Mouse (Mus musculus) erythroid progenitor cell, adult 5-6 weeks (primary cell): ENCODE data around the gene Trex1. TPM values are rescaled to one million over a fixed set of nuclear protein-coding genes. Genes with fewer than 3 reads are reported as not detected.
A peak's percentile ranks its signal among the peaks of the same experiment; 100 is the strongest.

Experiments used
- ATAC-seq: replicated peaks from 2 replicates; pipeline ENCODE4 v1.8.0; 2016; ENCODE audit warnings: moderate number of reproducible peaks, mild to moderate bottlenecking, moderate TSS enrichment, inconsistent platforms; ENCODE audit not compliant: poor library complexity, low FRiP score, severe bottlenecking
- total RNA-seq, 2 experiments: library from RNA; stranded (forward) in 1 of 2; stranded (reverse) in 1 of 2; fragments of 150-400 nt in 1 of 2; fragments of 186-747, 209-891 nt in 1 of 2; gene quantifications; 2 replicates each; pipeline versions ENCODE4 v1.2.3 to v1.2.4; 2015 to 2017; ENCODE audit warnings: low replicate concordance in 2 of 2

Trex1 gene
- total RNA-seq, 2 experiments from 2014 or later = 0.76 to 17.6 TPM

DNA sequence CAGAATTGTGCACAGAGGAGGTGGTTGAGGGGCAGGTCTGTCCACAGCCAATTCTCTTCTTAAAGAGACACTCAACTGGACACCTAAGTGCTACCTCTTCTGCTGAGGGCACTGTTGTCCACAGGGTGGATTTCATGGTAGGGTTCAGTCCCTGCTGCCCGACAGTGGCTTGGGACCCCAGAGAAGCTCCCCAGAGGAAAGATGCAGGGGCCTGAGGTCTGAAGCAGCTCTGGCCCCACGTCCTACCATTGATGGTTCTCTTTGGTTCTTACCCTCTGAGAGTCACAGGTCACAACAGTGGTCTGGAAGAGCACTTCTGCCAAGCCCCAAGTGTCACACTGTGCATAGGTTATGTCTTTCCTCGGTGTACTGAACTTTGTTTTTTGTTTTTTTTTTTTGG lies 6.2 kb downstream of the Trex1 start:
- ATAC-seq = no peak

DNA sequence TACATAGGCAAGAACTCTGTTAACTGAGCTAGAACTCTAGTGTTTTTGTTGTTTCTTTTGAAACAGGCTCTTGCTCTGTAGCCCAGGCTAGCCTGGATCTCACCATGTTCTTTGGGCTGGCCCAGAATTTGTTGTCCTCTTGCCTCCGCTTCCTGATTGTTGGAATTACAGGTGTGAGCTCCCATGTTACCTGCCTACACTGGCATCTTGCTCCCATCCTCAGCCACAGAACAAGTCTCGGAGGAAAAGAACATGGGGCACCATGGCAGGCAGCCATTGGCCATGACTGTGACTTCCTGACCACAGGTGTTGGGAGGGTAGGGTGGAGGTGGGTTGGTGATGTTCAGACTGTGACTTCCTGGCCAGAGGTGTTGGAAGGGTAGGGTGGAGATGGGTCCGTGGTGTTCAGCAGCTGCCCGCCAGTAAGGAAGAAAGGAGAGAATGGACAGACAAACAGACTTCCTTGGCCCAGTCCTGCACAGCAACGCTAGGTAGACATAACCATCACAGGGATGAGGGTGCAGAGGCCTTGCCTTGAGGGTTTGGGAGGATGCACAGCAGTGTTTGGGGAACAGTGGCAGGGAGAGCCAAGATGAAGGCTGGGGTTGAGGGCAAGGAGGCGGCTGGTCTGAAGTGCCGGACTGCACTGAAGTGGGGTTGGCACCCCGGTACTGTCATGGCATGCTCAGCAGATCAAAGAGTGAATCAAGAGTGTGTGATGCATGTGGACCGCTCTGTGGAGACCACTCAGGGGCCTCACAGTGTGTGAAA lies 6.9 kb downstream of the Trex1 start:
- ATAC-seq = no peak

DNA sequence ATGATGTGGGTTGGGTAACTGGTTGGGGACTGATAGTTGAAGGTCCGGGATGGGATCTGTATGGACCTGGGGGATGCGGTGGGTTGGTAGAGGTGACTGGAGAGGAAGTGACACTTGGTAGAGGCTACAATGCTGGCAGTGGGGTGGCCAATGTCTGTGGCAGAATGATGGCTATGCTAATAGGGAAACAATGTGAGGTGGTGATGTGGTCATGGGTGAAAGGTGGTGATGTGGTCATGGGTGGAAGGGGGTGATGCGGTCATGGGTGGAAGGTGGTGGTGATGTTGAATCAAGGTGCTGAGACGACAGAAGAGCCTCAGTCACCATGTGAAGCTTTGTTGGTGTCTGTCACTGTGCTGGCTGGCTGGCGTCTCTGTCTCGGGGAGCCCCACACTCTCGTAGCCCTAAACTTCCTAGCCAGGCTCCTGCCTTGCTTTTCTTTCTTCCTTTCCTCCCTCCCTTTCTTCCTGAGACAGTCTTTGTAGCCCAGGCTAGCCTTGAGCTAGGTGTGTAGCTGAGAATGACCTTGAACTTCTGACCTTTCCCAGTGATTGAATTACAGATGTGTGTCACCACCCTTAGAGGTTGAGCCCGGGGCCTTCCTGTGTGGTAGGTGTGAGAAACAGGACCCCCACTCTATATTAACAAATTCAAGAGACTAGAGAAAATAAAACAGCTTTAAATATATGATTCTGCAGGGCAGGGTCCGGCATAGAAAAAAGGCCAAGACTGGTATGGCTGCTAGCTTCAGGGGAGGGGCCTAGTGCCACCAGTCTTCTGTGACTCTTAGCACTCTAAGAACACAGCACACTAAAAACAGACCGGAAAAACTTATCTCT lies 7.7 kb downstream of the Trex1 start:
- ATAC-seq = no peak

DNA sequence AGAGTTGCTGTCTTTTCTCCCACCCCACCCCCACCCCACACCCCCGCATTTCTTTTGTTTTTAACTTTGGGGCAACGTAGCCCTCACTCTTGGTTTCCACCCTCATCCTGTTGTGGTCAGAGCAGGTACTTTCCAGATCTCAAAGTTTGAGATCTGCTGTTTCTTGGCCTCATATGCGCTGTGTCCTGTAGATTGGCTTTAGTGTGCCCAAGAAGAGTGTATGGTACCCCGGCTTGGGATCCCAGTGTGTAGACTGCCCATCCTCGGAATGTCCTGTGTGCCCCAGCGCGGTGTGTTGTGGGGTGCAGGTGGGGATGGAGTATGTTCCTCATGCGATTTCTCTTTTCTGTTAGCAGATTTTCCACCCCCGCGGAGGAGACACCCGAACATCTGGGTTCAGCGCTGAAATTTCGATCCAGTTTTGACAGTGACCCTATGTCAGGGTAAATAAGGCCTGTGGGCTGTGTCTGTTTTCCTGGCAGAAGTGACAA lies 8.5 kb downstream of the Trex1 start:
- no peak for ATAC-seq

DNA sequence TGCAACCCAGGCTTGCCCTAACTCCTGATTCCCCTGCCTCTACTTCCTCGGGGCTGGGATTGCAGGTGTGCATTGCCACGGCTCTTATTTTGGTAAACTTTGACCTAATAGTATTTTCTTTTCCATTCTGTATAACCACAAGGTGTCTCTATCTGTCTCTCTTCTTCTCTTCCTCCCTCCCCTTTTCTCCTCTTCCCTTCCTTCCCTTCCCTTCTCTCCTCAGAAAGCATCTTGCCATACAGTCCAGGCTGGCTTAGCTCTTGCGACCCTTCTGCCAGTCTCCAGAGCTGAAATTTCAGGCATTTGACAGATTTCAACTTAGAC lies 8.9 kb downstream of the Trex1 start:
- no peak for ATAC-seq

DNA sequence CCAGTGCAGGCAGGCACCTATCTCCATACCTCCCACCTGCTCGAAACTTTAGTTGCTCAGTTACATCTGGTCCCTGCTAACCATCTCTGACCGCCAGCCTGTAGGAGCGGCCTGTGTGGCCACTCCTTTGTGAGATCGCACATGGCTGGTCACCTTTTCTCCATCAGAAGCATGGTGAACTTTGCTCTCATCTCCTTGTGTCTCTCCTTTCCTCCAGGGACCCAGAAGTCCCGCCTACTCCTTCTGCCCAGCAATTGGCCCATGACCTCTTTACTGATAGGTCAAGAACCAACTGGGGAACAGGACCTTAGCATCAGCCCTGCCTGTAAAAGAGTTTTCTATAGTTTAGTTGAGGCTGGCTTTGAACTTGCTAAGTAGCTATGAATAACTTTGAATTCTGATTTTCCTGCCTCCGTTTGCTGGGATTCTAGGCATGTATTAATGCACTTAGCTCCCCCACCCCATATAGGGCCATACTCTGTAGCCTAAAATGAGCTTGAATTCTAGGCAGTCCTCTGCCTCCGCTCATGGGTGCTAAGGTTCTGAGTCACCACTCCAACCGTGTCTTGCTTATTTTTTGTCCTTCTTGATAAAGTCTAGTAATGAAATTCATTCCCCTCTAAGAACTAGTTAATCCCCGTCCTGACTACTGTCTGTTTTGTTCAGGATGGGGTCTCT lies 9.4 kb downstream of the Trex1 start:
- no peak for ATAC-seq

DNA sequence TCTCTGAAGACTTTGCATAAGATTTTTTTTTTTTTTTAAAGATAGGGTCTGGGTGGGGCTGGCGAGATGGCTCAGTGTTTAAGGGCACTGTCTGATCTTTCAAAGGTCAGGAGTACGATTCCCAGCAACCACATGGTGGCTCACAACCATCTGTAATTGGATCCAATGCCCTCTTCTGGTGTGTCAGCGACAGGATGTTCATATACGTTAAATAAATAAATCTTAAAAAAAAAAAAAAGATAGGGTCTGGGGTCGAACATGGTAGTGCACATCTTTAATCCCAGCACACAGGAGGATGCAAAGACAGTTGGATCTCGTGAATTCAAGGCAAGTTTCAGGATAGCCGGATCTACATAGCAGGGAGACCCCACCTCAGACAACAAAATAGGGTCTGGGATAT lies 10.2 kb downstream of the Trex1 start:
- no peak for ATAC-seq

DNA sequence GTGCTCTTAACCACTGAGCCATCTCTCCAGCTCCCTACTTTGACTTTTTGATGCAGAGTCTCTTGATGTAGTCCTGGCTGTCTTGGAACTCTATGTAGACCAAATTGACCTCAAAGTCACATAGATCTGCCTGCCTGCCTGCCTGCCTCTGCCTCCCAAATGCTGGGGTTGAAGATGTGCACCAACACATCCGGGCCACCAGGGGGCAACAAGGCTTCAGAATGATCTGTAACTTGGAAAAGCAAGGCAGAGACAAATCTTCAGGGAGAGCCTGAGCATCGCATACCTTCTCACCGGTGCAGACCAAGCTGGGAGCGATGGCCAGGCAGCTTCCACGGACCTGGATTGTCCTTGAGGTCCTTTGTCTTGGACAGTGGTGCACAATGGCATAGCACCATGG lies 13.2 kb downstream of the Trex1 start:
- ATAC-seq = peak; percentile 81

DNA sequence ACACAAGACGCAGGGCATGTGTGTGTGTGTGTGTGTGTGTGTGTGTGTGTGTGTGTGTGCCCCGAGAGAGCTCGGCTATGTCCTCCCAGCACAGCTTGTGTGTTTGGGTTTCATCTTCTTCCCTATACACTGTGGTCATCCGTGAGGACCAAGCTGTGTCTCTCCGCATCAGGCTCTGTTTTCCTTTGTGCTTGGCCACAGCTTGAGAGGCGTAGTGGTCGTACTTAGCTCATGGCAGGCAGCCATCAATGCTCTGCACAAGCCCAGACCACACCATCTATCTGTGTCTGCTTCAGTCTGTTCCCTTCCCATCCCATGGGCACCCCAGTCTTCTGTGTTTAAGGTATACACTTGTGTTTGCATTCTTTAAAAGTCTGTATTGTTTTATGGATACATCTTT lies 18.2 kb downstream of the Trex1 start:
- ATAC-seq = no peak

DNA sequence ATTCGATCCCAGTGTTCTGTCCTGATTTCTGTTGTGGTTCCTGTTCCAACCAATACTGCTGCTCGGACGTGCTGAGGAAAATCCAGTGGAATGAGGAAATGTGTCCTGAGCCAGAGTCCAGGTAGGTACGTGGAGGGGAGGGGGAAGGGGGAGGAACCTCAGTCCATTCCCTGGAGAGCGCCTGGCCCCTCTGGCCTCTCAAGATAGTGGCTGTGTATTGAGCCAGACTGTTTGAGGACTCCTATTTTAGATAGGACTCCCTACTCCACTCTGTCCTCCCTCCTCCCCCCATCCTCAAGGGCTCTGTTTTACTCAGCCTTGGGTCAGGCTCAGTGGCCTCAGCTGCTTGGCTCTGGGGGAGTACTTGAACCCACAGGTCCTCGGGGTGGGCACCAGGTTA lies 18.6 kb downstream of the Trex1 start:
- no peak for ATAC-seq

DNA sequence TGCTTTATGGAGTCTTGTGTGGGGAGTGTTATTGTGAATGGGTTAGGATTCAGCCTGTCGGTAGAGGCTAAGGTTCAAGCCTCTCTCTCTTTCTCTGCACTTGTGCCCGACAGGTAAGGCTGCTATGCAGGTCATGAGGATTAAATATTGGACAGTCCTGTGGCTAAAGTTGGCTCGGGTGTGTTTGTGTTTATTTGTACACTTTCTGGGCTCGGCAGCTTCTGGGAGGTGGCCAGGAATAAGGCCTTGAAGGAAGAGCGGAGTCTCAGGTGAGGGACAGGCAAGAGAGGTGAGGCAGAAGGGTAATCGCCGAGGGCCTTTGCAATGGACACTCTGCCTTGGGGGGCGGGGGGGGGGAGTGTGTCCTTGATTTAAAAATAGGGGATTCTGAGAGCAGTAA lies 19.3 kb downstream of the Trex1 start:
- ATAC-seq = no peak

DNA sequence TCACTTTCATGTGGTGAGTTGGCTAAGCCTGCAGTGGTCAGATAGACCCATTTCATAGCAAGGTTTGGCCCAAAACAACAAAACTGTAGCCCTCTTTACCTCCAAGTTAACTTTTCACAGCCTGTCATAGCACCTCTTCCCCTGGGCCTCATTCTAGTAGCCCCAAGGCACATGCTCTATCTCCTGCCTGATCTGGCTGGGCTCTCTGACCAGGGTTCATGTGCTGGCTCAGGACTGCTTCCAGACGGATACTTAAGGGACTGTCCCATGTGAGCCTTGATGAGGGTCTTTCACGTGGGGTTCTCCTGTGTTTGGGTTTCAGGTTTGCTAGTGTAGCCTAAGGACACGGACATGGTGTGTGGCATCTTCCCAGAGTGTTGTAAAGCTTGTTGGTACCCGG lies 19.9 kb downstream of the Trex1 start:
- ATAC-seq = no peak

DNA sequence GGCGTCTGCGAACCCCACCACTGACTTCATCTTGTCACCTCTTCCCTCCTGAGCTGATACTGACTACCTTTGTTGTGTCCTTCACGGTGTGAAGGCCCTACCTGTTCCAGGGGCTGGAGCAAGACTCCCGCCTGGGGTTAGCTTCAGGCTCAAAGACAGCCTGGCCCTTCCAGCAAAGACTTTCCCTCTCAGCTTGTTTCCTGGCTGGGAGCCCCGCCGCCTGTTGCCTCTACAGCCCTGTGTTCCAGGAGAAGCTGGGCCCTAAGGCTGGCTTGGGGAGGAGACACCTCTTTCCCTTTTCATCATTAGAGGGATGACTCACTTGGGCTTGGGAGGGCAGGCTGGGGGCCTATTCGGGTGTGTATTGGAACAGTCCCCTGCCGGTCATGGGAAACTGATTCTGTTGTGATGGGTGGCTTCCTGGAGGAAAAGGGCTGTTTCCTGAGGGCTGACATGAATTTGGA lies 20.6 kb downstream of the Trex1 start:
- no peak for ATAC-seq

DNA sequence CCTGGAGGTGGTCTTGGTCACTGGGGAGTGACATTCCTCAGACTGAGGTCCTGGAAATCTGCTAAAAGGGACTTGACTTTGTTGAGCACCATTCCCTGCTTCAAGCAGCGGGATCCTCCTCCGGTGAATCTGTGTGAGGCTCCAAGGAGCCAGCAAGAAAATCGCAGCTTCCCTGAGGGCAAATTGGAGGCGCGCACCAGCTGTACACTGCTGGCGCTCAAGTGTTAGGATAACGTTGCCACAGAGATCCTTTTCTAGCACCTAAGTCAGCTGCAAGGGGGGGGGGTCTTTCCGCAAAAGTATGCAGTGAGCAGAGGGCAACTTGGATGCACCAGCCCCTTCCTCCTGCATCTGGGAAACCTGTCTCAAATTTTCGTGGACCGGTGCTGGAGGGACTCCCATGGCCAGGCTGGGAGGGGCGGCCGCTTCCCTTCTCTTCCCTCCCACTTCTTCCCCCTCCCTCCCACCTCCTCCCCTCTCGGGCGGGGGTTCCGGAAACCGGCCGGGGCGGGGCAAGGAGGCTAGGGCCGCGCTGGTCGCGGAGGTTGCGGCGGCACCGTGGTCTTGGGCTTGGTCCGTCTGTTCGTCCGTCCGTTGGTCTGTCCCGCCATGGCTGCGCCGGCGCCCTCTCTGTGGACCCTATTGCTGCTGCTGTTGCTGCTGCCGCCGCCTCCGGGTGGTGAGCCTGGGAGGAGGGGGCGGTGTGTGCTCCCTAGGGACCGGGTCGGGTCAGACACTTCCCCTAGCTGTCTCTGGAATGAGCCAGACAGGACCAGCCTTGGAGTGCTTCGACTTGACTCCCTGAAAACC lies 21.2 kb downstream of the Trex1 start, which contains the start of gene Shisa5:
Gene Shisa5, plus strand, starts transcription at position 480 of the 810 bp plus-strand sequence.
- no peak for ATAC-seq

DNA sequence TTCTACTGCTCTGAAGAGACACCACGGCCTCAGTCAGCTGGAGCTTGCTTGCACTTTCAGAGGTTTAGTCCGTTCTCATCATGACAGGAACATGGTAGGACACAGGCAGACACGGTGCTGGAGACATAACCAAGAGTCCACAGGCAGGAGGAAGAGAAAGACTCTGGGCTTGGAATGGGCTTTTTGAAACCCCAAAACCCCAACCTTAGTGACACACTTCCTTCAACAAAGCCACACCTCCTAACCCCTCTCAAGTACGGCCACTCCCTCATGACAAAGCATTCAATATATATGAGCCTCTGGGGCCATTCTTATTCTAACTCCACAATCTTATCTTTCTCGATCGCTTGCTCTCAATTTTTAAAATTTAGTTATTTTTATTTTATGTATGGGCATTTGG lies 27.1 kb downstream of the Trex1 start:
- ATAC-seq = no peak

DNA sequence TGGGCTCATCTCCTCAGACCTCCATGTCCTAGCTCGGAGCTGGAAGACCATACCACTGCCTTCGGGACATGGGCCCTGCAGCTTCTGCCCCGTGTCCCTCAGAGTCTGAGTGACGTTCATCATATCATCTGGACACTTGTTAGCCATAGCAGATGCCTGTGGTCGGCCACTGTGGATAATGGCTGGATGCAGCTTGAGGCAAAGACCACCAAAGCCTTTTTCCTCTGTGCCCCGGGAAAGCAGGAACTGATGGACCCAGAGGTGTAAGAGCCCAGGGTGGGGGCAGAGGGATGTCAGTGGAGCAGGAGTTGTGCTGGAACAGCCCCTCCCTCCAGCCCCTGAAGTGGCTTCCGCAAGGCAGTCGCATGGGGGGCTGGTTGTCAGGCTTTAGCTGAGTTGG lies 27.8 kb downstream of the Trex1 start:
- ATAC-seq = no peak

DNA sequence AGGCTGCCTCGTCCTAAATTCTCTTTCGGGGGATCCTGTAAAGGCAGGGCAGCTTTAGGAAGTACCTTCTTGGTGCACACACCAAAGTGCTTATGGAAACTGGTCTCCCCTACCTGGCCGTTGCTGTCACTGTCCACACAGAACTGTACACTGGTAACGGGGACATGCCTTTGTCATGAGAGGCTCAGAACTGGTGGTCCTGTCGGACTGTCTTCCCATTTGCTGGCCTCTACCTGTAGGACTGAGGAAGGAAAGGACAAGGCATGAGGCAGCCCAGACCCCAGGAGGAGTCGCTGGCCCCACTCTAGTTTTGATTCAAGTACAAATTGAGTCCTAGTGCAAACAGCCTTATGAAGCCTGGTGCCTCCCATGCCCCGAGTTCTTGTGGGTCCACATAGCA lies 28.5 kb downstream of the Trex1 start:
- no peak for ATAC-seq

DNA sequence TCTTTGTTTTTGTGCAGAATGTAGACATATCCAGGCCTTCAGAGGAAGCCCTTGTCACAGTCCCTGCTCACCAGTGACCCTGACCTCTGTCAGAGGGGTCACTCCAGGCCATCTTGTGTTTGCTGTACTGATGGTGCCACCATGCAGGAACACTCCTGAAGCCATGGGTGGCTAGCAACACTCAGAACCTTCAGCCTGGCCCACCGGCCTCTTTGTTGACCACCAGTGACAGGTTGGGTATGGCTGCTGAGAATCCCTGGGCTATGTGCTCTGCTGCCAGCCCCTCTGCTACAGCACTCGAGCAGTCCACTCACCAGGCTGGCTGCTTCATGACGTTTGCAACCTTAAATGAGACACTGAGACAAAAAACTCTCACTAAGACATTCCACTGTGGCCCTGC lies 29.2 kb downstream of the Trex1 start:
- no peak for ATAC-seq

DNA sequence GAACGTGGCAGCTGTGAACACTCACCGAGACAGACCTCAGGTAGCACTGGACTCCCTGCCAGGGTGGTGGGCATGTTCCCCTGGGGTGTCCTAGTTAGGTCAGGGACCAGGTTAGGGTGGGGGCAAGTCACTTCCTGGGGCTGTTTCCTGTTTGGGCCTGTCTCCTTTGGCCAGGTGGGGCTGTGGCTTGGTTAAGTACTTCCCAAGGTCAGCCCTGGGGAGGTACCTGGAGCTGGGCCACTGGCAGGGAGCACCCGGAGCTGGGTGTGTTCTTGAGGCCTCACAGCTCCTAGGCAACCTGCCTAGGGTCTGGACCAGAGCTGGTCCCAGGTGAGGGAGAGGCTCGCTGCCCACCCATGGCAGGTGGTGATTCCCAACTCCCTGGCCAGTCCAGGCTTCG lies 30.6 kb downstream of the Trex1 start:
- ATAC-seq = no peak

DNA sequence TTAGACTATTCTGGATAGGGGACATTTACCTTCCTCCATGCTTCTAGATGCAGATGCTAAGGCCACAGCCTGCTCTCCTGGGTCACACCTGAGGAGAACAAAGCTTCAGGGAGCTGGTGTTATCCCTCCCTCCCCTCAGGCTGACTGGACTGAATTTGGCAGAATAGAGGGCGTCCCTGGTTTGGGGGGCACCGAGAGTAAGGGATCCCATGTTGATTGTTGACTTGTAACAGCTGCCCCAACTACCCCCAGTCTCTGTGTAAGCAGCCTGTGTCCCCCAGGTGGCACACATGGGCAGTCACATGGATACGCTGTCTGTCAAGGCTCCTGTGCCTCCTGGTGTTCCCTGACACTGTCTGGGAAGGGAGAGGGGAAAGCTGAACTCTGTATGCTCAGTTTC lies 31.1 kb downstream of the Trex1 start:
- ATAC-seq = no peak
